Mouse (Mus musculus) c-Kit-negative CD71-positive TER-119-positive erythroid progenitor cells, embryonic 14.5 days (primary cell): Measurements from ENCODE around the gene Olfr995.

Experiments
- DNase-seq: peaks from one replicate; pipeline ENCODE4 v3.0.0-alpha.2; 2013; ENCODE audit warnings: low read depth, low spot score

Gene Olfr995

GRCm38 (mm10) chr2:85443539-85443938 is at the start of gene Olfr995:
Gene Olfr995 (minus strand): TSS chr2:85443639.
- no peak for DNase-seq

- no peak for DNase-seq
These were observed 47.0 kb upstream of the Olfr995 start for GRCm38 (mm10) chr2:85490396-85490795.

GRCm38 (mm10) chr2:85466801-85467325 is 23.4 kb upstream of the Olfr995 start:
- DNase-seq, result no peak

GRCm38 (mm10) chr2:85442546-85442945 is 893 bp downstream of the Olfr995 start:
- no peak for DNase-seq

- DNase-seq, result no peak
These were observed 7.1 kb downstream of the Olfr995 start, which contains the start of gene Olfr994 for GRCm38 (mm10) chr2:85436351-85436750. Gene Olfr994 (minus strand): TSS chr2:85436451.

- DNase-seq, result no peak
These were observed 17.5 kb downstream of the Olfr995 start for GRCm38 (mm10) chr2:85425893-85426292.

GRCm38 (mm10) chr2:85414777-85415176 is 28.7 kb downstream of the Olfr995 start, which contains the start of gene Olfr993:
Gene Olfr993 (minus strand): TSS chr2:85414877.
- DNase-seq, result no peak

- DNase-seq, result no peak
These were observed 34.1 kb downstream of the Olfr995 start, which contains the start of gene Olfr992 for GRCm38 (mm10) chr2:85409369-85409768. Gene Olfr992 (minus strand): TSS chr2:85409469.
